Mouse (Mus musculus): Measurements from ENCODE around the gene Birc5. TPM values are rescaled to one million over a fixed set of nuclear protein-coding genes. Genes with fewer than 3 reads are reported as not detected.

Gene Birc5
- total RNA-seq, 1 experiment from 2014 or later: 8.5 TPM

GRCm38 (mm10) chr11:117855360-117855759 lies 6.3 kb downstream of the Birc5 start:
- no peak for DNase-seq

- no peak for DNase-seq
Observed at GRCm38 (mm10) chr11:117855975-117856374, 6.9 kb downstream of the Birc5 start.

GRCm38 (mm10) chr11:117857462-117857861 lies 8.4 kb downstream of the Birc5 start:
- no peak for DNase-seq

GRCm38 (mm10) chr11:117858392-117858791 lies 9.3 kb downstream of the Birc5 start:
- no peak for DNase-seq

GRCm38 (mm10) chr11:117860601-117861000 lies 11.6 kb downstream of the Birc5 start, which contains the start of gene Tmem235:
Tmem235 (plus strand) TSS chr11:117860752.
- DNase-seq: no peak

GRCm38 (mm10) chr11:117863174-117863856 lies 14.3 kb downstream of the Birc5 start:
- no peak for DNase-seq

GRCm38 (mm10) chr11:117864805-117865204 lies 15.8 kb downstream of the Birc5 start:
- no peak for DNase-seq

GRCm38 (mm10) chr11:117865988-117866387 lies 16.9 kb downstream of the Birc5 start:
- no peak for DNase-seq

GRCm38 (mm10) chr11:117870688-117871365 lies 21.8 kb downstream of the Birc5 start:
- peak; percentile 58 for DNase-seq

GRCm38 (mm10) chr11:117871376-117871775 lies 22.3 kb downstream of the Birc5 start:
- DNase-seq: no peak

- no peak for DNase-seq
Observed at GRCm38 (mm10) chr11:117871911-117872584, 23.0 kb downstream of the Birc5 start.

GRCm38 (mm10) chr11:117872861-117873608 lies 24.0 kb downstream of the Birc5 start, which contains the start of gene Tha1:
Tha1 (minus strand) TSS chr11:117873481.
- peak; percentile 84 for DNase-seq

GRCm38 (mm10) chr11:117874419-117874818 lies 25.4 kb downstream of the Birc5 start:
- no peak for DNase-seq

- DNase-seq: no peak
Observed at GRCm38 (mm10) chr11:117875681-117876080, 26.6 kb downstream of the Birc5 start.

GRCm38 (mm10) chr11:117877917-117878745 lies 29.1 kb downstream of the Birc5 start:
- DNase-seq: peak; percentile 34

GRCm38 (mm10) chr11:117878892-117879291 lies 29.8 kb downstream of the Birc5 start:
- no peak for DNase-seq

- DNase-seq: no peak
Observed at GRCm38 (mm10) chr11:117879676-117880075, 30.6 kb downstream of the Birc5 start.

- no peak for DNase-seq
Observed at GRCm38 (mm10) chr11:117880336-117880976, 31.4 kb downstream of the Birc5 start.

GRCm38 (mm10) chr11:117880977-117881358 lies 31.9 kb downstream of the Birc5 start:
- DNase-seq: no peak

- peak; percentile 35 for DNase-seq
Observed at GRCm38 (mm10) chr11:117881787-117882186, 32.7 kb downstream of the Birc5 start.

GRCm38 (mm10) chr11:117882208-117882607 lies 33.2 kb downstream of the Birc5 start:
- no peak for DNase-seq

Measured in adrenal gland, postnatal 25 days (tissue).